Mouse (Mus musculus) layer of hippocampus, adult 9-11 months (tissue): ENCODE results near the gene Agbl5.

Experiments used
- DNase-seq: peaks from one replicate; pipeline ENCODE4 v3.0.0; 2022

Agbl5 gene

GRCm38 (mm10) chr5:30954556-30954955, 66.1 kb downstream of the Agbl5 start:
- DNase-seq: no peak

GRCm38 (mm10) chr5:30955751-30956150, 67.3 kb downstream of the Agbl5 start:
- DNase-seq: no peak
